Comparison of ENCODE assay signal across 9 mouse cellular contexts in the genomic region with DNA sequence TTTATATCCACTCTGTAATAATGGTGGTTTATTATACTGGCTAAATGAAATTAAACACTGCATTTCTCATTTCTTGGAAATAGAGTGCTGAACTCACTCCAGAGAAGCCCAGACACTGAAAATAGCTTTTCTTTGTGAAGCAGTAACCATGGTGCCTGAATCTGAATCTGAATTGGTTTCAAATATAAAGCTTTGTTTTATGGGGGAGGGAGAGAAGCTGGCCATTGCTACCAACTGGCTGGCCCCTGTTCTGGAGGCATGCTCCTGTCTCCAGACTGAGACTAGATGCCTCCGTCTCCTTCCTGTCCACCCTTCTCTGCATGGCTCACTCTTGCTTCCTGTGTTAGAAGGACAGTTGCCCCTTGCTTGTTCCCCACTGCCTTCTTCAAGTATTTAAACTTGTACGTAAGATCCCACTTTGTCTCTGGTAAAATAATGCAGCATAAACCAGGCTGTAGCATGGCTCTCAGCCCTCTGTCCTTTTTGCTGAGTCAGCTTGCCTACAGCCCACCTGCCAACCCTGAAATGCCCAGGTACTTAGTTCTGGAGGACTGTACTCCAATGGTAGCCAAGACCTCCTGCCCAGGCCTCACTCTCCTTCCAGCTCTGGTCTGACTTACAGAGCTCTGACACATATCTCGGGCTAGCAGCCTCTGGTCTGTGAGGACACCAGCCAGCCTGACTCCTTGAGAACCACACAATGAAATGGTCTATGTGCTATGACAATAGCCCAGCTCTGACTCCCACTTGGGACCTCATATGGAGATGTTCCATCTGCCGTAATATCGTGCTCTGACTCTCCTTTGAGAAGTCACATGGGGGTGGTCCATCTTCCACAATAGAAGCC. TPM values are rescaled to one million over a fixed set of nuclear protein-coding genes. Genes with fewer than 3 reads are reported as not detected.
DNase-seq lines count a peak whose midpoint lies in the region; ATAC-seq and TF ChIP-seq lines count a peak whose summit lies in the region.
"Had no signal": no experiment of that assay in that cellular context is flagged by ENCODE, and none has a peak within 500 bp of the region (broad histone marks: within the 10 kb centered on the region; RNA-seq: fewer than 3 reads in every experiment).

No protein-coding gene starts in this region.

- no peak for TF ChIP-seq CTCF in MEL (IDR thresholded peaks at IDR 0.05 in 2 of 3, conservative IDR thresholded peaks at IDR 0.05 in 1 of 3; ENCODE audit: control insufficient read depth in 1 of 3, insufficient read depth in 1 of 3, low read depth in 2 of 3, low read length in 3 of 3, poor library complexity in 1 of 3, severe bottlenecking in 1 of 3)

- peaks cover 1 to 39% of the 10 kb centered on the region in 2 experiments; a peak in 3 of 4 replicates for H3K36me3 ChIP-seq in MEL (ENCODE audit: control insufficient read depth in 1 of 2, insufficient read depth in 2 of 2, low read length in 2 of 2)
- peaks cover 20% of the 10 kb centered on the region for H3K36me3 ChIP-seq in hindbrain, embryonic 12.5 days
- no peaks in the 10 kb centered on the region; the same call in 1 of the 2 replicates for H3K36me3 ChIP-seq in midbrain, embryonic 15.5 days (replicated peaks)

- H3K4me2 ChIP-seq in hindbrain, embryonic 12.5 days (replicated peaks), result no peak overlapping the region
- H3K4me2 ChIP-seq in midbrain, embryonic 15.5 days, result no peak overlapping the region

- TF ChIP-seq EP300 in MEL (IDR thresholded peaks at IDR 0.05; ENCODE audit: low read depth in 1 of 2, low read length in 2 of 2), result no peak

- 51% methylated on average over 5 of the region's 5 CpGs for WGBS in hindbrain, embryonic 12.5 days
- WGBS in midbrain, embryonic 15.5 days, result 45% methylated on average over 5 of the region's 5 CpGs

- intact Hi-C loops in heart, postnatal 10 days (cut with DNase I), result no loop called here

- no peak overlapping the region for H3K4me3 ChIP-seq in MEL (ENCODE audit: control insufficient read depth in 1 of 2, insufficient read depth in 1 of 2, low read depth in 2 of 2, low read length in 2 of 2)
- H3K4me3 ChIP-seq in hindbrain, embryonic 12.5 days, result no peak overlapping the region
- H3K4me3 ChIP-seq in midbrain, embryonic 15.5 days, result no peak overlapping the region

- no peaks in the 10 kb centered on the region; the same call in 1 of the 2 replicates for H3K79me2 ChIP-seq in MEL (ENCODE audit: control insufficient read depth, insufficient read depth, low read length, poor library complexity)

- H3K9ac ChIP-seq in MEL (ENCODE audit: control insufficient read depth, low read depth, low read length, poor library complexity, severe bottlenecking), result no peak overlapping the region
- no peak overlapping the region for H3K9ac ChIP-seq in hindbrain, embryonic 12.5 days
- H3K9ac ChIP-seq in midbrain, embryonic 15.5 days, result no peak overlapping the region

- peaks cover 25 to 38% of the 10 kb centered on the region in 2 experiments for H3K4me1 ChIP-seq in MEL (ENCODE audit: control insufficient read depth in 1 of 2, insufficient read depth in 2 of 2, low read length in 2 of 2)
- peaks cover 23% of the 10 kb centered on the region for H3K4me1 ChIP-seq in hindbrain, embryonic 12.5 days
- H3K4me1 ChIP-seq in midbrain, embryonic 15.5 days, result peaks cover 8% of the 10 kb centered on the region; the same call in 1 of the 2 replicates

- no peak for TF ChIP-seq POLR2A in MEL (IDR thresholded peaks at IDR 0.05; ENCODE audit: control insufficient read depth in 1 of 2, insufficient read depth in 1 of 2, low read depth in 1 of 2, low read length in 2 of 2, poor library complexity in 1 of 2)

- H3K9me3 ChIP-seq in MEL (replicated peaks; ENCODE audit: insufficient read depth, low read length), result no peaks in the 10 kb centered on the region
- H3K9me3 ChIP-seq in hindbrain, embryonic 12.5 days (replicated peaks), result no peaks in the 10 kb centered on the region
- no peaks in the 10 kb centered on the region for H3K9me3 ChIP-seq in midbrain, embryonic 15.5 days

- DNase-seq in frontal cortex, postnatal 36 days (ENCODE audit: low spot score in 2 of 2), result no peak
- DNase-seq in MEL (ENCODE audit: low read depth, low spot score), result no peak
- DNase-seq in frontal cortex, postnatal 14 days (ENCODE audit: low spot score in 2 of 2), result no peak
- DNase-seq in heart, postnatal 10 days, result no peak
- DNase-seq in urinary bladder, postnatal 14 days (ENCODE audit: low spot score), result no peak

- peak; percentile 39 for ATAC-seq in frontal cortex, adult (ENCODE audit: low TSS enrichment)
- peak; percentile 76 for ATAC-seq in hindbrain, embryonic 12.5 days (ENCODE audit: low FRiP score)
- no peak for ATAC-seq in midbrain, embryonic 15.5 days (replicated peaks)

- H3K27ac ChIP-seq in MEL (ENCODE audit: control insufficient read depth, low read depth, low read length), result peak overlapping the region; percentile 37
- H3K27ac ChIP-seq in hindbrain, embryonic 12.5 days, result peak overlapping the region; percentile 25
- H3K27ac ChIP-seq in midbrain, embryonic 15.5 days, result 0 out of 2 replicates have a peak overlapping the region, but pooled peaks have one; percentile 30
- H3K27ac ChIP-seq: kidney, postnatal 0 days had no signal

- no peaks in the 10 kb centered on the region for H3K27me3 ChIP-seq in MEL (ENCODE audit: control insufficient read depth in 1 of 2, insufficient read depth in 2 of 2, low read length in 2 of 2)
- H3K27me3 ChIP-seq in hindbrain, embryonic 12.5 days, result no peaks in the 10 kb centered on the region
- no peaks in the 10 kb centered on the region for H3K27me3 ChIP-seq in midbrain, embryonic 15.5 days (replicated peaks)

- TF ChIP-seq RAD21 in MEL (IDR thresholded peaks at IDR 0.05; ENCODE audit: low read depth, low read length), result no peak

TF ChIP-seq in MEL, 35 proteins besides CTCF, POLR2A, EP300 and RAD21:
- TF ChIP-seq E2F4 (IDR thresholded peaks at IDR 0.05; ENCODE audit: borderline replicate concordance, low read depth, low read length), result no peak
- TF ChIP-seq ZKSCAN1 (IDR thresholded peaks at IDR 0.05; ENCODE audit: low read depth, low read length), result no peak
- TF ChIP-seq MAFK (IDR thresholded peaks at IDR 0.05; ENCODE audit: borderline replicate concordance, low read depth, low read length), result peak; percentile 84
- TF ChIP-seq POLR2AphosphoS5 (IDR thresholded peaks at IDR 0.05; ENCODE audit: borderline replicate concordance, low read depth, low read length), result no peak

RNA-seq across cellular contexts. Expression of a gene that starts 18.8 kb away (rescaled TPM):
- total RNA-seq in MEL (2012; rRNA removed), result 10,095 and 12,669 TPM in 2 replicates
- 100 to 1,000 TPM; 634 to 684 TPM for polyA plus RNA-seq in MEL (2012; ENCODE audit: insufficient read depth in 1 of 2, insufficient read length in 2 of 2, low read depth in 1 of 2, low replicate concordance in 2 of 2, missing spikeins in 1 of 2)
- 898 and 1,119 TPM in 2 replicates for polyA plus RNA-seq in hindbrain, embryonic 12.5 days (2016; fragmentation: Nextera tagmentation; extraction: Ambion mirVana)
- polyA plus RNA-seq in midbrain, embryonic 15.5 days (2015; fragmentation: Nextera tagmentation; extraction: Ambion mirVana), result 819 and 826 TPM in 2 replicates
- 10 to 100 TPM; 49.8 to 50.8 TPM for total RNA-seq in heart, postnatal 10 days (2021)
